Mouse (Mus musculus) liver, embryonic 12.5 days (tissue): ENCODE results near the gene Prkca. TPM values are rescaled to one million over a fixed set of nuclear protein-coding genes. Genes with fewer than 3 reads are reported as not detected.

Experiments
- ATAC-seq: fragments of 200-750 bp; cut with Nextera tagmentation; 2 replicates; pipeline ENCODE4 v1.8.0; 2017; ENCODE audit warnings: moderate number of reproducible peaks, mild to moderate bottlenecking, moderate library complexity
- H3K27ac ChIP-seq: fragments of 300-500 bp; sonication (generic); 2 replicates; pipeline ENCODE4 v1.5.1; 2016; ENCODE audit warnings: mild to moderate bottlenecking
- H3K27me3 ChIP-seq: fragments of 300-500 bp; sonication (generic); replicated peaks from 2 replicates; pipeline ENCODE4 v1.6.1; 2016; ENCODE audit warnings: mild to moderate bottlenecking, moderate library complexity
- H3K36me3 ChIP-seq: fragments of 300-500 bp; sonication (generic); 2 replicates; pipeline ENCODE4 v1.6.1; 2016; ENCODE audit warnings: mild to moderate bottlenecking, moderate library complexity
- H3K4me1 ChIP-seq: fragments of 300-500 bp; sonication (generic); 2 replicates; pipeline ENCODE4 v1.6.1; 2016
- H3K4me2 ChIP-seq: fragments of 300-500 bp; sonication (generic); 2 replicates; pipeline ENCODE4 v1.6.1; 2016; ENCODE audit warnings: mild to moderate bottlenecking, moderate library complexity
- H3K4me3 ChIP-seq: fragments of 300-500 bp; sonication (generic); 2 replicates; pipeline ENCODE4 v1.5.1; 2016; ENCODE audit warnings: mild to moderate bottlenecking, moderate library complexity
- H3K9ac ChIP-seq: fragments of 300-500 bp; sonication (generic); 2 replicates; pipeline ENCODE4 v1.6.1; 2016; ENCODE audit warnings: mild to moderate bottlenecking, moderate library complexity
- H3K9me3 ChIP-seq: fragments of 300-500 bp; sonication (generic); replicated peaks from 2 replicates; pipeline ENCODE4 v1.6.1; 2016; ENCODE audit warnings: mild to moderate bottlenecking, moderate library complexity
- whole genome bisulfite sequencing: fragments of 180-500 bp; shearing (Covaris S2); methylation state at CpG from one replicate; pipeline ENCODE4 v1.1.7; 2016; ENCODE audit not compliant: insufficient replicate concordance; 5-methylcytosine and 5-hydroxymethylcytosine counted together
- polyA plus RNA-seq: library from polyadenylated mRNA; unstranded; fragments of >200 nt; fragmentation: Nextera tagmentation; extraction: Ambion mirVana; gene quantifications from 2 replicates; pipeline ENCODE4 v1.2.1, GENCODE M21; 2016

The Prkca gene
- polyA plus RNA-seq, 1 experiment from 2014 or later: 7.5 TPM

GRCm38 (mm10) chr11:108240924-108241498, 102.7 kb downstream of the Prkca start:
- no peak for ATAC-seq
- H3K36me3 ChIP-seq: no peaks in the 10 kb centered on the region
- H3K27me3 ChIP-seq: no peaks in the 10 kb centered on the region
- no peak overlapping the region for H3K4me2 ChIP-seq
- H3K27ac ChIP-seq: no peak overlapping the region
- H3K9ac ChIP-seq: no peak overlapping the region
- H3K4me3 ChIP-seq: no peak overlapping the region
- H3K4me1 ChIP-seq: peaks cover 53% of the 10 kb centered on the region
- H3K9me3 ChIP-seq: no peaks in the 10 kb centered on the region
- 65% methylated on average over 11 of the region's 11 CpGs for WGBS

GRCm38 (mm10) chr11:108239173-108239572, 104.6 kb downstream of the Prkca start:
- WGBS: 48% methylated on average over 4 of the region's 4 CpGs
- no peak overlapping the region for H3K27ac ChIP-seq
- peaks cover 52% of the 10 kb centered on the region for H3K4me1 ChIP-seq
- H3K27me3 ChIP-seq: no peaks in the 10 kb centered on the region
- no peak overlapping the region for H3K4me2 ChIP-seq
- H3K9ac ChIP-seq: no peak overlapping the region
- ATAC-seq: no peak
- no peaks in the 10 kb centered on the region for H3K9me3 ChIP-seq
- no peak overlapping the region for H3K4me3 ChIP-seq
- H3K36me3 ChIP-seq: no peaks in the 10 kb centered on the region

GRCm38 (mm10) chr11:108236754-108237428, 106.8 kb downstream of the Prkca start:
- Histone ChIP-seq H3K4me3 (no peak overlapping the region), H3K27ac (no peak overlapping the region), H3K9ac (no peak overlapping the region), H3K9me3 (no peaks in the 10 kb centered on the region), H3K36me3 (no peaks in the 10 kb centered on the region), H3K27me3 (no peaks in the 10 kb centered on the region), H3K4me2 (no peak overlapping the region), H3K4me1 (peaks cover 48% of the 10 kb centered on the region)
- WGBS: 49% methylated on average over 10 of the region's 10 CpGs
- ATAC-seq: no peak

- Histone ChIP-seq H3K4me1 (peaks cover 47% of the 10 kb centered on the region), H3K4me3 (no peak overlapping the region), H3K36me3 (no peaks in the 10 kb centered on the region), H3K9me3 (no peaks in the 10 kb centered on the region), H3K4me2 (no peak overlapping the region), H3K27ac (no peak overlapping the region), H3K27me3 (no peaks in the 10 kb centered on the region), H3K9ac (no peak overlapping the region)
- no peak for ATAC-seq
- 31% methylated on average over 2 of the region's 2 CpGs for WGBS
Observed at GRCm38 (mm10) chr11:108236195-108236594, 107.5 kb downstream of the Prkca start.

GRCm38 (mm10) chr11:108235081-108235703, 108.5 kb downstream of the Prkca start:
- WGBS: 8% methylated on average over 5 of the region's 5 CpGs
- H3K36me3 ChIP-seq: no peaks in the 10 kb centered on the region
- ATAC-seq: peak; percentile 81
- no peaks in the 10 kb centered on the region for H3K27me3 ChIP-seq
- no peak overlapping the region for H3K9ac ChIP-seq
- H3K4me3 ChIP-seq: no peak overlapping the region
- peaks cover 39% of the 10 kb centered on the region for H3K4me1 ChIP-seq
- no peaks in the 10 kb centered on the region for H3K9me3 ChIP-seq
- peak overlapping the region; percentile 6; the same call in 1 of the 2 replicates for H3K4me2 ChIP-seq
- 0 out of 2 replicates have a peak overlapping the region, but pooled peaks have one; percentile 16 for H3K27ac ChIP-seq

- Histone ChIP-seq H3K9ac (no peak overlapping the region), H3K4me2 (no peak overlapping the region), H3K27ac (no peak overlapping the region), H3K4me1 (peaks cover 56% of the 10 kb centered on the region), H3K9me3 (no peaks in the 10 kb centered on the region), H3K4me3 (no peak overlapping the region), H3K27me3 (no peaks in the 10 kb centered on the region), H3K36me3 (no peaks in the 10 kb centered on the region)
- ATAC-seq: no peak
- 42% methylated on average over 5 of the region's 5 CpGs for WGBS
Observed at GRCm38 (mm10) chr11:108233015-108233414, 110.7 kb downstream of the Prkca start.

- WGBS: 79% methylated on average over 4 of the region's 4 CpGs
- no peak for ATAC-seq
Observed at GRCm38 (mm10) chr11:108230101-108230500, 113.6 kb downstream of the Prkca start.

GRCm38 (mm10) chr11:108229176-108229946, 114.4 kb downstream of the Prkca start:
- Histone ChIP-seq H3K4me1 (peaks cover 42% of the 10 kb centered on the region), H3K9me3 (no peaks in the 10 kb centered on the region), H3K4me2 (no peak overlapping the region), H3K27ac (no peak overlapping the region), H3K36me3 (no peaks in the 10 kb centered on the region), H3K9ac (no peak overlapping the region), H3K4me3 (no peak overlapping the region), H3K27me3 (no peaks in the 10 kb centered on the region)
- no peak for ATAC-seq
- 62% methylated on average over 8 of the region's 8 CpGs for WGBS

More at GRCm38 (mm10) chr11:108230101-108230500, 113.6 kb downstream of the Prkca start:
- H3K4me2 ChIP-seq: no peak overlapping the region
- H3K9ac ChIP-seq: no peak overlapping the region
- no peaks in the 10 kb centered on the region for H3K27me3 ChIP-seq
- H3K27ac ChIP-seq: no peak overlapping the region
- H3K4me1 ChIP-seq: peaks cover 42% of the 10 kb centered on the region
- H3K9me3 ChIP-seq: no peaks in the 10 kb centered on the region
- H3K36me3 ChIP-seq: no peaks in the 10 kb centered on the region
- H3K4me3 ChIP-seq: no peak overlapping the region

GRCm38 (mm10) chr11:108228497-108228896, 115.2 kb downstream of the Prkca start:
- H3K4me3 ChIP-seq: no peak overlapping the region
- H3K9ac ChIP-seq: no peak overlapping the region
- no peaks in the 10 kb centered on the region for H3K9me3 ChIP-seq
- no peak for ATAC-seq
- H3K27me3 ChIP-seq: no peaks in the 10 kb centered on the region
- peaks cover 44% of the 10 kb centered on the region for H3K4me1 ChIP-seq
- no peak overlapping the region for H3K4me2 ChIP-seq
- no peak overlapping the region for H3K27ac ChIP-seq
- no peaks in the 10 kb centered on the region for H3K36me3 ChIP-seq
- WGBS: 38% methylated on average over 4 of the region's 4 CpGs

GRCm38 (mm10) chr11:108226248-108226647, 117.5 kb downstream of the Prkca start:
- Histone ChIP-seq H3K4me2 (no peak overlapping the region), H3K9ac (no peak overlapping the region), H3K27ac (no peak overlapping the region), H3K36me3 (no peaks in the 10 kb centered on the region), H3K9me3 (no peaks in the 10 kb centered on the region), H3K4me3 (no peak overlapping the region), H3K27me3 (no peaks in the 10 kb centered on the region), H3K4me1 (peaks cover 45% of the 10 kb centered on the region)
- ATAC-seq: no peak
- WGBS: 91% methylated on average over 5 of the region's 5 CpGs

- H3K9ac ChIP-seq: no peak overlapping the region
- no peaks in the 10 kb centered on the region for H3K36me3 ChIP-seq
- H3K4me1 ChIP-seq: peaks cover 39% of the 10 kb centered on the region
- H3K9me3 ChIP-seq: no peaks in the 10 kb centered on the region
- H3K27me3 ChIP-seq: no peaks in the 10 kb centered on the region
- no peak overlapping the region for H3K27ac ChIP-seq
- no peak overlapping the region for H3K4me2 ChIP-seq
- H3K4me3 ChIP-seq: no peak overlapping the region
- ATAC-seq: no peak
- WGBS: 43% methylated on average over 11 of the region's 11 CpGs
Observed at GRCm38 (mm10) chr11:108224233-108224973, 119.3 kb downstream of the Prkca start.
